Mouse (Mus musculus) CH12.LX (cell line): Measurements from ENCODE around the gene Taok1. TPM values are rescaled to one million over a fixed set of nuclear protein-coding genes. Genes with fewer than 3 reads are reported as not detected.

Experiments
- DNase-seq: peaks from one replicate; pipeline ENCODE4 v3.0.0-alpha.2; 2013; ENCODE audit errors: extremely low read depth
- H3K27ac ChIP-seq: 2 replicates; pipeline ENCODE4 v1.5.1; 2012; ENCODE audit warnings: low read depth, mild to moderate bottlenecking, control low read depth, moderate library complexity; ENCODE audit not compliant: insufficient read depth
- H3K27me3 ChIP-seq: replicated peaks from 2 replicates; pipeline ENCODE3; 2012; ENCODE audit warnings: inconsistent platforms
- H3K36me3 ChIP-seq, 2 experiments: replicated peaks in 1 of 2; 2 replicates each; pipeline versions ENCODE3 to v1.6.1; 2012; ENCODE audit warnings: inconsistent platforms in 1 of 2, low read length in 1 of 2, mild to moderate bottlenecking in 1 of 2, mixed read lengths in 1 of 2, moderate library complexity in 1 of 2; ENCODE audit not compliant: control insufficient read depth in 1 of 2, insufficient read depth in 1 of 2
- H3K4me1 ChIP-seq, 2 experiments: 2 replicates each; pipeline ENCODE4 v1.6.1; 2012; ENCODE audit warnings: inconsistent platforms in 1 of 2, moderate library complexity in 1 of 2; ENCODE audit not compliant: insufficient read depth in 2 of 2, control insufficient read depth in 1 of 2
- H3K4me2 ChIP-seq: 2 replicates; pipeline ENCODE4 v1.6.1; 2012; ENCODE audit warnings: low read depth, mild to moderate bottlenecking, control low read depth; ENCODE audit not compliant: poor library complexity, insufficient read depth, severe bottlenecking
- H3K4me3 ChIP-seq, 3 experiments: fragments of 150-350 bp in 1 of 3; sonication (generic) in 1 of 3; replicated peaks in 1 of 3; 2 replicates each; pipeline versions ENCODE3 to v1.5.1; 2011 to 2012; ENCODE audit warnings: low read depth in 2 of 3, low read length in 2 of 3, mild to moderate bottlenecking in 2 of 3, moderate library complexity in 2 of 3, control low read depth in 1 of 3, improper control_type of control experiment in 1 of 3, inconsistent platforms in 1 of 3, mixed read lengths in 1 of 3; ENCODE audit not compliant: poor library complexity in 1 of 3
- H3K79me2 ChIP-seq: replicated peaks from 2 replicates; pipeline ENCODE4 v1.6.1; 2012; ENCODE audit warnings: mild to moderate bottlenecking, moderate library complexity; ENCODE audit not compliant: control insufficient read depth, poor library complexity, insufficient read depth, severe bottlenecking; ENCODE audit errors: extremely low read depth
- H3K9ac ChIP-seq: 2 replicates; pipeline ENCODE4 v1.6.1; 2012; ENCODE audit warnings: low read depth, mild to moderate bottlenecking, control low read depth, moderate library complexity; ENCODE audit not compliant: insufficient read depth
- H3K9me3 ChIP-seq: replicated peaks from 2 replicates; pipeline ENCODE3; 2012; ENCODE audit warnings: low read length, inconsistent platforms, mixed read lengths
- BHLHE40 ChIP-seq: IDR thresholded peaks from 2 replicates; pipeline ENCODE4 v1.6.1; 2011; ENCODE audit warnings: mild to moderate bottlenecking, low read depth, low read length, improper control_type of control experiment
- CHD1 ChIP-seq: IDR thresholded peaks from 2 replicates; pipeline ENCODE4 v1.6.1; 2012; ENCODE audit warnings: low read depth, low read length, improper control_type of control experiment, inconsistent platforms
- CTCF ChIP-seq, 2 experiments: IDR thresholded peaks in 1 of 2; conservative IDR thresholded peaks in 1 of 2; 2 replicates each; pipeline ENCODE4 v1.5.1; 2011 to 2012; ENCODE audit warnings: low read depth in 2 of 2, low read length in 2 of 2, improper control_type of control experiment in 1 of 2, inconsistent platforms in 1 of 2, mild to moderate bottlenecking in 1 of 2, moderate library complexity in 1 of 2
- EP300 ChIP-seq: IDR thresholded peaks from 2 replicates; pipeline ENCODE4 v1.6.1; 2011; ENCODE audit warnings: low read length, improper control_type of control experiment
- MAFK ChIP-seq: IDR thresholded peaks from 2 replicates; pipeline ENCODE4 v1.6.1; 2011; ENCODE audit warnings: low read length, improper control_type of control experiment; ENCODE audit not compliant: insufficient replicate concordance
- MEF2A ChIP-seq: IDR thresholded peaks from 2 replicates; pipeline ENCODE4 v1.6.1; 2014; ENCODE audit warnings: low read depth, mild to moderate bottlenecking, inconsistent platforms, low read length, improper control_type of control experiment, borderline replicate concordance
- MXI1 ChIP-seq: IDR thresholded peaks from 2 replicates; pipeline ENCODE4 v1.6.1; 2011; ENCODE audit warnings: mild to moderate bottlenecking, low read depth, low read length, improper control_type of control experiment
- MYC ChIP-seq: IDR thresholded peaks from 2 replicates; pipeline ENCODE4 v1.6.1; 2011; ENCODE audit warnings: low read depth, mild to moderate bottlenecking, improper control_type of control experiment, low read length
- RCOR1 ChIP-seq: conservative IDR thresholded peaks from 2 replicates; pipeline ENCODE4 v1.6.1; 2012; ENCODE audit warnings: low read depth, mild to moderate bottlenecking, inconsistent platforms, low read length, improper control_type of control experiment
- SMC3 ChIP-seq: IDR thresholded peaks from 2 replicates; pipeline ENCODE4 v1.6.1; 2011; ENCODE audit warnings: low read depth, low read length, improper control_type of control experiment
- UBTF ChIP-seq: IDR thresholded peaks from 2 replicates; pipeline ENCODE4 v1.6.1; 2012; ENCODE audit warnings: low read depth, mild to moderate bottlenecking, inconsistent platforms, low read length, improper control_type of control experiment, moderate library complexity
- USF1 ChIP-seq: IDR thresholded peaks from 2 replicates; pipeline ENCODE4 v1.6.1; 2014; ENCODE audit warnings: low read depth, mild to moderate bottlenecking, inconsistent platforms, low read length, improper control_type of control experiment
- USF2 ChIP-seq: conservative IDR thresholded peaks from 2 replicates; pipeline ENCODE4 v1.6.1; 2011; ENCODE audit warnings: low read depth, low read length, improper control_type of control experiment
- ZKSCAN1 ChIP-seq: IDR thresholded peaks from 2 replicates; pipeline ENCODE4 v1.6.1; 2012; ENCODE audit warnings: low read depth, inconsistent platforms, low read length, improper control_type of control experiment, borderline replicate concordance
- ZMIZ1 ChIP-seq: IDR thresholded peaks from 2 replicates; pipeline ENCODE4 v1.6.1; 2012; ENCODE audit warnings: low read depth, mild to moderate bottlenecking, inconsistent platforms, low read length, improper control_type of control experiment
- dilution Hi-C: fragments of 300-500 bp; cut with MboI; formaldehyde crosslinking; loops from 2 replicates; pipeline ENCODE4 v1.14.3; 2020; ENCODE audit warnings: low sequenced_read_pairs; ENCODE audit not compliant: extremely low pct_unique_long_range_greater_than_20kb, extremely low pct_ligation_motif_present
- in situ Hi-C: fragments of 300-500 bp; cut with MboI; formaldehyde crosslinking; loops from 3 replicates; pipeline ENCODE4 v1.14.3; 2019; ENCODE audit warnings: low sequenced_read_pairs, low pct_ligation_motif_present, low pct_unique_long_range_greater_than_20kb, mixed read lengths
- polyA plus RNA-seq: library from polyadenylated mRNA; unstranded; fragments of >175 nt; gene quantifications from 2 replicates; pipeline ENCODE4 v1.2.1, GENCODE M21; 2012; ENCODE audit warnings: low read depth; ENCODE audit not compliant: insufficient read length
- total RNA-seq, 2 experiments: library from RNA; depleted of rRNA; stranded (reverse); fragments of 300-350 nt in 1 of 2; fragments of >200 nt in 1 of 2; gene quantifications; 2 replicates each; pipeline ENCODE4 v1.2.3; 2012 to 2014

Gene Taok1
- total and polyA plus RNA-seq, 3 experiments: 8.9 to 13.7 (median 11.6) TPM

- H3K4me1 ChIP-seq: peaks cover 18 to 50% of the 10 kb centered on the region in 2 experiments
- no peak for DNase-seq
- no peak for TF ChIP-seq EP300
- TF ChIP-seq USF2: no peak
- TF ChIP-seq MXI1: no peak
- TF ChIP-seq CHD1: no peak
- no peak for TF ChIP-seq ZKSCAN1
- TF ChIP-seq MYC: no peak
- TF ChIP-seq, all 38 proteins: peak for 0
- dilution Hi-C loops (no loop called here), in situ Hi-C loops (loop anchor here (10.0 kb wide), 1 partner anchor 280 kb away; no protein-coding TSS in a partner anchor)
- H3K4me2 ChIP-seq: peak overlapping the region; percentile 24
- peaks cover 12% of the 10 kb centered on the region for H3K9me3 ChIP-seq
- H3K79me2 ChIP-seq: no peaks in the 10 kb centered on the region
- no peak overlapping the region for H3K27ac ChIP-seq
- no peak overlapping the region for H3K9ac ChIP-seq
- H3K4me3 ChIP-seq: no peak overlapping the region
- no peaks in the 10 kb centered on the region for H3K27me3 ChIP-seq
- peaks cover 0 to 26% of the 10 kb centered on the region in 2 experiments for H3K36me3 ChIP-seq
These were observed 93.3 kb downstream of the Taok1 start for GRCm38 (mm10) chr11:77514281-77514831.

DNA sequence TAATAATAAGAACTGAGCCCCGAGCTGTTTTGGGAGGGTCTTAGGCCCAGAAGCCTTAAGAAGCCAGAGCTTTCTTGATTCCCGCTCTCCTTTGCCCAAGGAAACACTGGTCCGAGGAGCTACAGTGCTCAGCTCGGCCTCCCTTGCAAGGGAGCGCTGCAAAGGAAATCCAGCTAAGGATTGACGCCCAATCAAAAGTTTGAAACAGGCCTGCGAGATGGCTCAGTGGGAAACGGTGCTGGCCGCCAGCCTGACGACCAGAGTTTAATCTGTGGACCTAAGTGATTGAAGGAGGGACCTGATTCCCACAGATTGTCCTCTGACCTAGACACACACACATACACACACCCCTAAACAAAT, 93.8 kb downstream of the Taok1 start:
- no peak for TF ChIP-seq UBTF
- no peak for TF ChIP-seq RCOR1
- no peak for TF ChIP-seq MYC
- TF ChIP-seq EP300: no peak
- no peak for TF ChIP-seq CTCF (conservative IDR thresholded peaks at IDR 0.05 in 1 of 2, IDR thresholded peaks at IDR 0.05 in 1 of 2; ENCODE audit: low read depth in 2 of 2, low read length in 2 of 2)
- TF ChIP-seq SMC3: no peak
- no peak for TF ChIP-seq MEF2A
- no peak for TF ChIP-seq USF2
- TF ChIP-seq MAFK: no peak
- no peak for TF ChIP-seq BHLHE40
- no peak for TF ChIP-seq MXI1
- TF ChIP-seq ZMIZ1: no peak
- no peak for TF ChIP-seq USF1
- DNase-seq: no peak
- H3K9ac ChIP-seq: peak overlapping the region; percentile 53
- no peaks in the 10 kb centered on the region for H3K79me2 ChIP-seq
- peak overlapping the region; percentile 65 for H3K4me2 ChIP-seq
- peaks cover 12% of the 10 kb centered on the region for H3K9me3 ChIP-seq
- peak overlapping the region; percentile 64 to 72 (median 67) for H3K4me3 ChIP-seq
- in situ Hi-C loops: loop anchor here (10.0 kb wide), 1 partner anchor 281 kb away; no protein-coding TSS in a partner anchor
- H3K4me1 ChIP-seq: peaks cover 12 to 47% of the 10 kb centered on the region in 2 experiments
- dilution Hi-C loops: no loop called here
- H3K27ac ChIP-seq: no peak overlapping the region
- H3K36me3 ChIP-seq: peaks cover 0 to 31% of the 10 kb centered on the region in 2 experiments
- no peaks in the 10 kb centered on the region for H3K27me3 ChIP-seq
